Mouse (Mus musculus) thymus, adult 2 months (tissue): Measurements from ENCODE around the gene Stag1. TPM values are rescaled to one million over a fixed set of nuclear protein-coding genes. Genes with fewer than 3 reads are reported as not detected.

Experiments
- DNase-seq: peaks from one replicate; pipeline ENCODE4 v3.0.0; 2021
- H3K27ac ChIP-seq: fragments of 200-500 bp; 2 replicates; pipeline ENCODE4 v1.5.1; 2012; ENCODE audit warnings: low read length, control low read depth; ENCODE audit not compliant: control insufficient read depth, insufficient read depth
- H3K27me3 ChIP-seq: fragments of 200-500 bp; 2 replicates; pipeline ENCODE4 v1.6.1; 2012; ENCODE audit warnings: mild to moderate bottlenecking, low read length, moderate library complexity, mixed read lengths; ENCODE audit not compliant: control insufficient read depth, insufficient read depth
- H3K36me3 ChIP-seq: fragments of 200-500 bp; 2 replicates; pipeline ENCODE4 v1.6.1; 2012; ENCODE audit warnings: mild to moderate bottlenecking, low read length, moderate library complexity; ENCODE audit not compliant: control insufficient read depth, insufficient read depth
- H3K4me1 ChIP-seq: fragments of 200-500 bp; replicated peaks from 2 replicates; pipeline ENCODE4 v1.6.1; 2012; ENCODE audit warnings: low read length; ENCODE audit not compliant: control insufficient read depth, insufficient read depth
- H3K4me3 ChIP-seq: fragments of 200-500 bp; 2 replicates; pipeline ENCODE4 v1.5.1; 2012; ENCODE audit warnings: mild to moderate bottlenecking, low read length, control low read depth, moderate library complexity; ENCODE audit not compliant: control insufficient read depth, insufficient read depth
- CTCF ChIP-seq: fragments of 200-500 bp; IDR thresholded peaks from 2 replicates; pipeline ENCODE4 v1.5.1; 2012; ENCODE audit warnings: mild to moderate bottlenecking, control low read depth, low read length, moderate library complexity, borderline replicate concordance; ENCODE audit not compliant: control insufficient read depth, poor library complexity, insufficient read depth; ENCODE audit errors: extremely low read depth
- POLR2A ChIP-seq: fragments of 200-500 bp; IDR thresholded peaks from 2 replicates; pipeline ENCODE4 v1.6.1; 2012; ENCODE audit warnings: mild to moderate bottlenecking, low read length, control low read depth, moderate library complexity; ENCODE audit not compliant: control insufficient read depth, poor library complexity, insufficient read depth; ENCODE audit errors: extremely low read depth
- WGBS: fragments of 180-500 bp; shearing (Covaris S2); methylation state at CpG from one replicate; pipeline ENCODE4 v1.1.7; 2018; 5-methylcytosine and 5-hydroxymethylcytosine counted together
- polyA plus RNA-seq: library from polyadenylated mRNA; depleted of rRNA; stranded (reverse); fragments of >200 nt; gene quantifications from 2 replicates; pipeline ENCODE4 v1.2.3, GENCODE M21; 2012; rRNA removed

Stag1 gene
- polyA plus RNA-seq, 1 experiment, result 7.9 TPM

DNA sequence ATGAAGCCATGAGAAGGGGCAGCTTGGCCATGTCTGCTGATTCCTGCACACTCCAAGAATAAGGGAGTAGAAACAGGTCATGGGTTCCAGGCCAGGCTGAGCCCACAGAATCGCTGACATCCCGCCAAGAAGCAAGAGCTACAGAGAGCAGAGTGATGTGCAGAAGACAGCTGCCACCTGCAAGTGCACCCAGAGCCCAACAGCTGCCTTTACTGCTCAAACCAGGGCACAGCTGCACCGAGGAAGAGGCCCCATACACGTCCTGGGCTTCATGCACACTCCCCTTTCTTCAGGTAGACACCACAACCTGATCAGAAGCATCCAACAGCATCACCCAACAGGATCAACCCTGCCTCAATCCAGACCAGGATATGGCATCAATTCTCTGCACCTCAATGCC lies 396.3 kb downstream of the Stag1 start:
- H3K27ac ChIP-seq, result no peak overlapping the region
- no peak for TF ChIP-seq POLR2A
- no peak for TF ChIP-seq CTCF
- H3K4me1 ChIP-seq, result peaks cover 6% of the 10 kb centered on the region
- peak; percentile 3 for DNase-seq
- no peaks in the 10 kb centered on the region for H3K36me3 ChIP-seq
- H3K4me3 ChIP-seq, result no peak overlapping the region
- WGBS, result 75% methylated on average over 4 of the region's 4 CpGs
- H3K27me3 ChIP-seq, result no peaks in the 10 kb centered on the region

DNA sequence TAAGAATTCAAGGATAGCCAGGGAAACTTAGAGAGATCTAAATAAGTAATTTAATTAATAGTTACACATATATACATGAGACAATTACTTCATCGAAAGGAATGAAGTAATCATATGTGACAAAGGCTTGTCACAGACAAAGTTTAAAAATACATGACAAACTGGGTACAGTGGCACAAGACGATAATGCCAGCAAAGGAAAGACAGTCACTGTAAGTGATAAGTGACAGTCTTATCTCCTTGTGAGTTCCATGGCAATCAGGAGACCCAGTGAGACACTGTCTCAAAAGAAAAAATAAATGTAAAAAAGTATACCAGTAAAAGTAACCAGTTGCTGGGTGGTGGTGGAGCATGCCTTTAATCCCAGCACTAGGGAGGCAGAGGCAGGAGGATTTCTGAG lies 399.5 kb downstream of the Stag1 start:
- peaks cover 6% of the 10 kb centered on the region for H3K4me1 ChIP-seq

DNA sequence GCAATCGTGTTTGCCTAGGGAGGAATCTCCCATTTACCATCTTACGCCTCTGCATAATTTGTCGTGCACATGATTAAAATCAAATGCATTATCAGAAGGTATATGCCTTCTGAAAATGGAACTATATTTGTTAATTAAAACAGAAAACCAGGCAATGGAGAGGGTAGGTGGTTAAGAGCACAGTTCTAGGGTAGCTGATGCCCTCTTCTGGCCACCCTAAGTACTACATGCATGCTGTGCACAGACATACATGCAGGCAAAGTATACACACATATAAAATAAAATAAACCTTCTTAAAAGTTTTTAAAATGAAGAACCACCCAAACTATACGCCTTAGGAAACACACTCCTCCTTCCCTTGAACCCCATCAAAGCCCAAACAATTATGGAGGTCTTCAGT lies 404.5 kb downstream of the Stag1 start:
- Histone ChIP-seq H3K36me3 (no peaks in the 10 kb centered on the region), H3K4me3 (no peak overlapping the region), H3K27ac (no peak overlapping the region), H3K4me1 (no peaks in the 10 kb centered on the region), H3K27me3 (no peaks in the 10 kb centered on the region)
- DNase-seq, result peak; percentile 41
- TF ChIP-seq POLR2A, result no peak
- no peak for TF ChIP-seq CTCF
- 97% methylated on average over 4 of the region's 4 CpGs for WGBS

More for the DNA sequence above, 399.5 kb downstream of the Stag1 start:
- Histone ChIP-seq H3K27ac (no peak overlapping the region), H3K36me3 (no peaks in the 10 kb centered on the region), H3K4me3 (no peak overlapping the region), H3K27me3 (no peaks in the 10 kb centered on the region)
- DNase-seq, result no peak
- 96% methylated on average over 2 of the region's 2 CpGs for WGBS
- TF ChIP-seq POLR2A, result no peak
- no peak for TF ChIP-seq CTCF

DNA sequence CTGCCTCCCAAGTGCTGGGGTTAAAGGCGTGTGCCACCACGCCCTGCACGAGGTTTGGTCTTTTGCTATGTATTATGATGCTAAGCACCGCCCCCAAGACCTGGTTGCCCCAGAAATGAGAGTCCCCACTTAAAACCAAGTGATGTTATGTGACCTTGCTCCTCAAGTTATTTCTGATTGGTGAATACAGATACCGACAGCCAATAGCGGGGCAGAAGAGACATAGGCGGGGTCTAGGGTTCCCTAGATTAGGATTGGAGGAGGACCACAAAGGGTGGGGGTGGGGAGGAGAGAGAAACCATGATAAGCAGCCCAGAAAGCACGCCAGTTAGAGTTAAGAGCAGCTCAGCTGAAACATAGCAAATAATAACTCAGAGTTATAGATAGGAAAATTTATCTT lies 405.2 kb downstream of the Stag1 start:
- Histone ChIP-seq H3K27me3 (no peaks in the 10 kb centered on the region), H3K4me1 (no peaks in the 10 kb centered on the region), H3K36me3 (no peaks in the 10 kb centered on the region), H3K27ac (no peak overlapping the region), H3K4me3 (no peak overlapping the region)
- DNase-seq, result no peak
- 97% methylated on average over 8 of the region's 8 CpGs for WGBS
- TF ChIP-seq POLR2A (no peak), CTCF (no peak)

DNA sequence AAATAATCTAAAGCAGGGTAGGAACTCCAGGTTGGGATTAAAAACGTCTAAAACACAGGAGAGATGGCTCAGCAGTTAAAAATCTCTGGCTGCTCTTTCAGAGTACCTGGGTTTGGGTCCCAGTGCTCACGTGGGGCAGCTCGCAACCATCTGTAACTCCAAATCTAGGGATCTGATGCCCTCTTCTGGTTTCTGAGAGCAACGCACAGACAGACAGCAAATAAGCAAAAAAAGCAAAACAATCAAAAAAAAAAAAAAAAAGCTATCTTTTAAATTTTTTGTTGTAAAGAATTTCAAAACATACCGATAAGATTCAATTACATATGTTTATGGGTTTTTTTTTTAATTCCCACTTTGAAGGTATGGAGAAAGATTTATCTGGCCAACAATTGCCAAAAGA lies 405.7 kb downstream of the Stag1 start:
- DNase-seq, result no peak
- Histone ChIP-seq H3K4me3 (no peak overlapping the region), H3K4me1 (no peaks in the 10 kb centered on the region), H3K27ac (no peak overlapping the region), H3K36me3 (no peaks in the 10 kb centered on the region), H3K27me3 (no peaks in the 10 kb centered on the region)
- 96% methylated on average over 5 of the region's 5 CpGs for WGBS
- no peak for TF ChIP-seq CTCF
- TF ChIP-seq POLR2A, result no peak

DNA sequence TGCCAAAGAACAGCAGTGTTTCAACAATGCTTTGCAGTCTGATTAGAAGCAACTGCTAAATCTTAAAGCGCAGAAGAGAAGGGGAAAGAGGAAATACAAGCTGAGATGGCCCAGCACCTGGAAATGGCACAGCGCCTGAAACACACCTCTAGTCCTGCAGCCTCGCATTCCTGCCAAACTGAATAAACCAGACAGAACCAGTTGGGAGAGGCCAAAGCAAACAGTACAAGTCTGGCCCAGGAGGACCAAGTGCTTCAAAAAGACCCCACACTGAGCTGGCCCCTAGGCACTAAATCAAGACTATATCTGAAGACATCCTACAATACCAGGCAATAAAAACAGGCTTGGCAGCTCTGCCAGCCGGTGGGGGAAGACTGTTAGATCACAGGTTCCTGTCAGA lies 408.3 kb downstream of the Stag1 start:
- no peak for TF ChIP-seq POLR2A
- no peak for TF ChIP-seq CTCF
- Histone ChIP-seq H3K36me3 (no peaks in the 10 kb centered on the region), H3K4me1 (no peaks in the 10 kb centered on the region), H3K4me3 (no peak overlapping the region), H3K27ac (no peak overlapping the region), H3K27me3 (no peaks in the 10 kb centered on the region)
- DNase-seq, result no peak
- 88% methylated on average over 4 of the region's 4 CpGs for WGBS

Other genes starting within 250 kb of the Stag1 start
- gene Il20rb, start 111.0 kb upstream of the Stag1 start, polyA plus RNA-seq, result 8.0 and 8.3 TPM in 2 replicates
- 4.4 and 7.0 TPM in 2 replicates for gene Nck1, start 51.7 kb upstream of the Stag1 start, polyA plus RNA-seq
- 0.15 and 0.38 TPM in 2 replicates for gene Slc35g2, start 26.7 kb upstream of the Stag1 start, polyA plus RNA-seq